Mouse (Mus musculus): ENCODE data around the gene Klhl29.

GRCm38 (mm10) chr12:5307923-5308322, 67.6 kb downstream of the Klhl29 start:
- TF ChIP-seq CTCF (IDR thresholded peaks at IDR 0.05; ENCODE audit: borderline replicate concordance, extremely low read depth, insufficient read depth, insufficient read length) (peak; percentile 17; the same call in 1 of the 2 replicates), POLR2A (IDR thresholded peaks at IDR 0.05; ENCODE audit: borderline replicate concordance, extremely low read depth, insufficient read depth, insufficient read length, poor library complexity, severe bottlenecking) (no peak)

Measured in brain, embryonic 14.5 days (tissue).